Mouse (Mus musculus) T-cell, adult 2 months (primary cell): ENCODE measurements around the gene Zic5.
"Not testable (repeated sequence)": the region's sequence is repeated elsewhere in the genome, so short reads cannot be mapped to it uniquely, and the experiment has no call there.

Experiments
- DNase-seq: peaks from one replicate; pipeline ENCODE4 v3.0.0; 2022; ENCODE audit warnings: low spot score

Zic5 gene

GRCm38 (mm10) chr14:122463734-122464341 lies 1.6 kb downstream of the Zic5 start:
- DNase-seq = peak; percentile 40

- DNase-seq = no peak
Measured at GRCm38 (mm10) chr14:122463080-122463691, 2.3 kb downstream of the Zic5 start.

DNA sequence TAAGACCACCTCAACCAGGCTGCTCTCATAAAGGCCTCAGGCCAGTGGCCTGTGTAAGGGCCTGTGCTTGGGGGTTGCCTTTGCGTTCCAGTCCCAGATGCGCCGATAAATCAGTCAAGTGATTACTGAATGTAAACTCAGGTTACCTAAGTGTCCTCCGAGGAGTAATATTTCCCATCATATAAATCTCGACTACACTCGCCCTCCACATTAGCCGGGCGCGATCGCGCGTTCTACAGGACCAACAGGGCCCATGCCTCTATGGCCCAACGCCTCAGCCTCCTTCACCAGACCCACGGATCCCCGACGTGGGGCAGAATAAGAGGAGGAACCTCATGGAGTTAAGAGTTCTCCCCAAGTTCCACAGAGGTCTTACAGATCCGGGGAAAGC lies 2.8 kb downstream of the Zic5 start:
- DNase-seq = no peak

DNA sequence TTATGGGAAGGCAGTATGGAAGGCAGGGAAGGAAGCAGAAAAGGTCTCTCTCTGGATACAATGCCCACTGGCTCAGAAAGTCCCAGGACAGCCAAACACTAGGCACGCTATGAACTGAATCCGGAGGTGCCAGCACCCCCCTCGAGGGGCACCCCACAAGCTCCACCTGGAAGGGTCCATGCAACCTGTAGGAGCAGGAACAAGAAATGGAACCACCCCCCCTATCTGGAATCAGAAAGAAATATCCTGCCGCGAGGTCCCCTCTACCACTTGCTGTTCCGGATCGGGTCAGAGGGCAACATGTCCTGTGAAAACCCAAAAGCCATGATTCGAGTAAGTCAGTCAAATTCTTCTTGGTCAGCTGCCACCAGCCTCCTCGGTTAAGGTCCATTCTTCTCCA lies 3.5 kb downstream of the Zic5 start:
- DNase-seq = no peak

DNA sequence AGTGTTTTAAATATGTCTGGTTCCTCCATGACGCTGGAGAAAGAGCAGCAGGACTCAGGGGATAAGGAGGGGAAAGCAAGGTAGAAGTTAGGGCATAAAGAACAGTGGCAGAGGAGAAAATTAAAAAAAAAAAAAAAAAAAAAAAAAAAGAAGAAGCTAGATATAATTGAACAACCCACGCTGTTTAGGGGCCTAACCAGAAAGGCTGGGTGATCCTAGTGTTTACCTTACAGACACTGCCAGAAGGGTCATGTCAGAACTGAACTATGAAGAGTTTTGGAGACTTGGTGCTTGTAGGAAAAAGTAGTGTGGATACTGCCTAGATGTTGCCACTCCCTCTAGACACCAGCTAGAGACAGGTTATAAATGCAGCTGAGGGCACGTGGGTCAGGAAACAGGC lies 4.0 kb downstream of the Zic5 start:
- no peak for DNase-seq

- DNase-seq = no peak
Measured at GRCm38 (mm10) chr14:122460226-122460625, 5.3 kb downstream of the Zic5 start.

DNA sequence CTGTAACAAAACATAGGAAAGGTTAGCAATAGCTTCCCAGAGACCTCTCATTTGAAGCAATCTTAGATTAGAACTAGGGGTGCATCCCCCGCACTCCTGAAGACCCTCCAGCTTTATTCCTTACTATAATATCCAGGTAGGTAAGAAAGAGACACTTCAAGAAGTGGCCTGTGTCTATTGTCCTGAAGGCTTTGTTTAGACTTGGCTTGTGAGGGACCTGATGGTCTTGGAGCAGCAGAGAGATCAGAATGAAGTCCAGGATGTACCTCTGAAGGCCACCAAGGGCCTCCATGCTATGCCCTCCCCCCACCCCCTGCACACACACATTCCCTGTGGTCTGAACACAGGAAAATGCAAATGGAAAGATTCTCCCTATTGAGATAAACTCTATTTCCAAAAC lies 5.7 kb downstream of the Zic5 start:
- no peak for DNase-seq

- DNase-seq = not testable (repeated sequence)
Measured at GRCm38 (mm10) chr14:122459332-122459731, 6.1 kb downstream of the Zic5 start.

GRCm38 (mm10) chr14:122455562-122455958 lies 9.9 kb downstream of the Zic5 start:
- no peak for DNase-seq

DNA sequence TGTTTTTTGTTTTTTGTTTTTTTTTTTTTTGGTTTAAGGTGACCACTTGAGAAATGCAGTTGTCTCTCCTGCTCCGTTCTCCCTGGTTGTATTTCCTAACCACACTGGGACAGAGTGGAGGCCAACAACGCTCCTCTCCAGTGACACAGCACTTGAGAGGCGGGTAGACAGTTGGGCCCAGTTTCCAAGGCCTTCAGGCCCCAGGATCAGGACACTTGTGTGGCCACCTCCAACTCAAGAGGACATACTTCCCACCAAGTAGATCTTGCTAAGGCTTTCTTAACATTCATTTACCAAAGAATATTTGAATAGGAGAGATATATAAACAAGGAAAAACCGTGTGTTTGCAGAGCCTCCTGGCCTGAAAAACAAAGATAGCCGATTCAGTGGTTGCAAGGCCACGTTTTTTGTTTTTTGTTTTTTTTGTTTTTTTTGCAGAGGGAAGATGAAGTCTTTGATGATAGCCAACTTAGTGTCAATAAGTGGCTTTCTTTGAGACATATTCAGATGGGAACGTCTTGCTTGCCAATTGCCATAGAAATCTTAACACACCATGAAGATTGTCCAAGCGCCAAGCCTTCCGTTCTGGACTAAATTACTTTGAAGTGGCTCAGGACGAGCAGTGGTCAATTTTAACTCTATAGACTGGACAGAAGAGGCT lies 10.4 kb downstream of the Zic5 start:
- no peak for DNase-seq

DNA sequence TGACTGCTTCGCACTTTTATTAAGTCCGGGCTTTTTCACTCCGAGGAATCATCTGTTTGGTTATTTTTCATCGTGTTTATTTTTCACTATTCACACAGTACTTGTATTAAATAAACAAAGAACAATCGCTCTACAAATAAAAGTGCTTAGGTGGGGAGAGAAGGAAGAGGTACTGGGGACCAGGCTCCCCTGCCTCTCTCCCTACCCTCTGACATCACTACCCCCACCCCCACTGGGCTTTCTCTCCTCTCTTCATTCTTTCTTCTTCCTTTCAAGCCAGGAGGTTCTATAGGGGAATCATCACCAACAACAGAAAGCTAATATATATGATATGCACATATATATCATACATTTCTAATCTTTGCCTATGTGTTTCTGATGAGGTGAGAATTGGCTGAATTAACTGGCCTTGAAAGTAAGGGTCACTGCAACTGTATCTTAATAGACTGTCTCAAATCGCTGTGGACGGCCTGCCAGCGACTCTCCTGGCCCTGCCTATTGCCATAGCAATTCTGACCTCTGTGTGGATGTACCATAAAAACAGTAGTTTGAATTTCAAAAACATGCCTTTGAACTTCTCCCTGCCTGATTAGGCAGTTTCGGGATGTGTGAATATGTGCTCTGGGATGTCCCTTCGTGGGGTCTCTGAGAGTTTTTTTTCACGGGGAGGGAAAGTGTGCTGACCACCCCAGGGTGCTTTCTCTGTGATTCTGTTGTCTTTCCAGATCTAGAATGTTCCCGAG lies 11.3 kb downstream of the Zic5 start:
- no peak for DNase-seq

DNA sequence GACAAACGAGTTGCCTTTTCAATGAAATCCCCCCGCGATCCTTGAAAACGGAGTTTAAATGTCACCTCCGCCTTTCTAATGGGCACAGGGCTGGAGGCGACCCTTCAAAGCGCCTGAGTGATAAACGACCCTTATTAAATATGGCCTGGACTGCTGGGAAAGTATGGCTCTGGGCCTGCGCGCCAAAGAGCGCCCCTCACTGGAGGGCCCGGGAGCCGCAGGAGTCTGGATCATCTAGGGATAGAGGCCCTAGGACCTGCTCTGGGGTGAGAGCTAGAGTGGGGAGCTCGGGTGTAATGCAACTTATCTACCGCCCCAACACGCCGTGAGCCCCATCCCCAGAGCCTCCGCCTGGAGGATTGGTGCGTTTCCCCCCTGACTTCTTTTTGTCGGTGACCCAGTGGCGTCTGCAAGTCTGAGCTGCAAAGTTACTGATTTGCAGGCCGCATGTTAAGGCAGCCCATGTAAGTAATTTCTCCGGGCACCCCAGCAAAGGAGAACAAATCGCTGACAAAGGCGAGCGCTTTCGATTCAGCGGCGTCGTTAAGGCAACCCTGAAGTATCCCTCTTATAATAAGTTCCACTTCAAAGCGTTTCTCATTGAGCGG lies 12.0 kb downstream of the Zic5 start:
- DNase-seq = no peak

DNA sequence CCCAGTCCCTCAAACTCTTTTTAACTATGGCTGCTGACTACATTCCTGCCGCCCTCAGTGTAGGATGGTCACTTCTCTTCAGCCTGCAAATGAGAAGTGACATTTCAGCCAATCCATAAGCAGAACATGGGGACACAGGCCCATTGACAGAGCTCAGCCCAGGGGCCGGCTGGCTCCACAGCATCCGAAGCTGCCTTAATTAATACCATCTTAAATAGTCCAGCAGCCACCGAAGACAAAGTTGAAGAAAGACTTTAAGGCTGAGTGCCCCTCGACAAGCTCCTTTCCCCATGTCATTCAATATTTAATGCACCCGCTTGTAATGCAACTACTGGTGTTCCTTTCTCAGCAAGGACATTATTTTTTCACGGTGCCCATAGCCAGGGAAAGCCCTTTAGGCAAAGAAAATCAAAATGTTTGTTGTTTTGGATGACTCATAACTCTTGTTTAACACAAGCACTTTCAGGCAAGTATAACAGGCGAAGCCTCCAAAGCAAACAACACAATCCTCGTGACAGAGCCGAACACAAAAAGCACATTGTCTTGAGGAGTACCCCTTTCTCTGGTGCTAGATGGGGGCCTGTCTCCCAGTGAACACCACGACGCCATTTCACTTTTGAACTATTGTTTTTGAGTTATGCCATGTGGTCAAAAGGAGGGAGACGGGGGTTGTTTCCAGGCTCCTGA lies 12.6 kb downstream of the Zic5 start:
- DNase-seq = no peak

DNA sequence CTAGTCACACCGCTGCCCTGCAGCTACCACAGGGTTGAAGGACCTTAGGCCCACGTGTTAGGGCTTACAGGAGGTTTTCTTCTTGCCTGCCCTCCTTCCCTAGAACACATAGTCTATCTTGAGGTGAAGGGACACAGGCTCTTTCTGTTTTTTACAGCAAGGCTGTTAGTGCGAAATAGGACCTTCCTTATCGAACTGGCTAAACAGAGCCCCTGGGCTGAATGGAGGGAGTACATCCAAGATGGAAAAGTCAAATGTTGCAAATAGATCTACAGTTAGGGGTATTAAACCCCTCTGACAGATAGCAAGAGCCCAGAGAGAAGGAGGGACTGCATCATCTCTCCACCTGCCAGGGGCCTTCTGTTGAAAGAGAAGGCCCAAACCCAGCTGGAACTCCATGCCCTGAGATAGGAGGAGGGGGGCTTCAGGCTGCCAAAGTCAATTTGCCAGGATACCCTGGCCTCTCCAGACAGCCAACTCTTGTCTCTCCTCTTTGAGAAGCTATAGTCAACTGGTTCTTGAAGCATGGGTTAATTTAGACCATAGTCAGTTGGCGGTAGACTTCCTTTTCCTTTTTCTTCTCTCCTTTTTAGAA lies 13.8 kb downstream of the Zic5 start:
- DNase-seq = no peak

GRCm38 (mm10) chr14:122450496-122451382 lies 14.7 kb downstream of the Zic5 start, which contains the start of gene Gm5089:
Gene Gm5089, minus strand, starts transcription at chr14:122451115.
- no peak for DNase-seq

DNA sequence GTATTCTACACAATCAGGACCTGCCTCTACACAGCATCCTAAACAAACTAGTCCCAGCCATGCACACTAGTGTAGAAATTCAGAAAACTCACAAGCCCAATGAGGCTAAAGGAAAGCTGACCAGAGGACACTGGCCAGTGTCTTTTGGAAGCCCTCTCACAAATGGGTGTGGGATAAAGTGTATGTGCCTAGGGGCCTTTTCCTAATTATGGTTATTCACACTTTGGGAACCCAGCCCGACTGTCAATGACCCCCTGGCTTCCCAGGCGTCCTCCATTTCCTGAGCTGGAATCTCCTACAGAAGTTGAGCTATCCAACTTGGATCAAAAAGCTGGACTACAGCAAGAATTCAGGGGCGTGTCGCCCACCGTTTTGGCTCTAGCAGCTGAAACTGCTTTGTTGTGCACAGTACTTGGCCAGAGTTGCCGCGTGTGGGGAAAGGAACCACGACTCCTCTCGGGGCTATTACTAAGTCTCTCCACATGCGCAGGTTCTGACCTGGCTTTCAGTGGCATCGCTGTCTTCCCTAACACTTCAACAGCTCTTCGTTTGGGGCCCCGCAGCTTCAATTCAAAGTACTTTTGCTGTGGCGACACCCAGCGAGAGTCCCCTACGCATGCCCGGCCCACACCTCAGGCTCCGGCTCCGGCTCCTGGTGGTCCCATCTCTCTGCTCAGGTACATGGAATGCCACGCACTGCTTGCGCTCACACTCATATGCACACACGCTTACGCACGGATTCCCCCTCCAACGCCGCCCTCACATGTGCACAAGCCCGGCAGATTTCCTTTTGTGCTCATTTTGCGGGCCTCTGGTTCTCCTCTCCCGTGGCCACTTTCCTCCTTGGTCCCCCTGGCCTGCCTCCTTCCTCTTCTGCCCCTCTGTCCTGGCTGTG lies 15.6 kb downstream of the Zic5 start:
- DNase-seq = no peak

DNA sequence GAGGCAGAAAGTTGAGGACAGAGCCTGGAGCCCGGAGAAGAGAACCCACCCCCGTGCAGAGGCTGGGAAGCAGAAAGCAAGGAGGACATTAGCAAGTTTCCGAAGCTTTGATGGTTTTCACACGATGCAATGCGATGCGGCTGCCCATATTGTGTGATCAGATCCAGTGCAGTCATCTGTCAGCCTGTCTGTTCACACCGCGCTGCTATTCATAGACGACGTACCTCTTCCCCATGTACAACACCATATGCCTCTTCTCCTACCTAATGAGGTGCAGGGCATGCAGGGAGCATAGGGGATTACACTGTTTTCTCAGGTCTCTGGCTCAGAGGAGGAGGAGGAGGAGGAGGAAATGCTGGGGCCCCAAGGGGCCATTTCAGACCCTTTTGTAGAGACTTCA lies 28.6 kb downstream of the Zic5 start:
- no peak for DNase-seq

- no peak for DNase-seq
Measured at GRCm38 (mm10) chr14:122434039-122434438, 31.4 kb downstream of the Zic5 start.

GRCm38 (mm10) chr14:122432558-122432957 lies 32.9 kb downstream of the Zic5 start:
- no peak for DNase-seq
